Mouse (Mus musculus): Measurements from ENCODE around the gene Spast. TPM values are rescaled to one million over a fixed set of nuclear protein-coding genes. Genes with fewer than 3 reads are reported as not detected.
A peak's percentile ranks its signal among the peaks of the same experiment; 100 is the strongest.
"Not testable (repeated sequence)": the region's sequence is repeated elsewhere in the genome, so short reads cannot be mapped to it uniquely, and the experiment has no call there.

Gene Spast
- total RNA-seq (2022) = 10 to 100 TPM; 41.9 to 49.5 (median 45.9) TPM

DNA sequence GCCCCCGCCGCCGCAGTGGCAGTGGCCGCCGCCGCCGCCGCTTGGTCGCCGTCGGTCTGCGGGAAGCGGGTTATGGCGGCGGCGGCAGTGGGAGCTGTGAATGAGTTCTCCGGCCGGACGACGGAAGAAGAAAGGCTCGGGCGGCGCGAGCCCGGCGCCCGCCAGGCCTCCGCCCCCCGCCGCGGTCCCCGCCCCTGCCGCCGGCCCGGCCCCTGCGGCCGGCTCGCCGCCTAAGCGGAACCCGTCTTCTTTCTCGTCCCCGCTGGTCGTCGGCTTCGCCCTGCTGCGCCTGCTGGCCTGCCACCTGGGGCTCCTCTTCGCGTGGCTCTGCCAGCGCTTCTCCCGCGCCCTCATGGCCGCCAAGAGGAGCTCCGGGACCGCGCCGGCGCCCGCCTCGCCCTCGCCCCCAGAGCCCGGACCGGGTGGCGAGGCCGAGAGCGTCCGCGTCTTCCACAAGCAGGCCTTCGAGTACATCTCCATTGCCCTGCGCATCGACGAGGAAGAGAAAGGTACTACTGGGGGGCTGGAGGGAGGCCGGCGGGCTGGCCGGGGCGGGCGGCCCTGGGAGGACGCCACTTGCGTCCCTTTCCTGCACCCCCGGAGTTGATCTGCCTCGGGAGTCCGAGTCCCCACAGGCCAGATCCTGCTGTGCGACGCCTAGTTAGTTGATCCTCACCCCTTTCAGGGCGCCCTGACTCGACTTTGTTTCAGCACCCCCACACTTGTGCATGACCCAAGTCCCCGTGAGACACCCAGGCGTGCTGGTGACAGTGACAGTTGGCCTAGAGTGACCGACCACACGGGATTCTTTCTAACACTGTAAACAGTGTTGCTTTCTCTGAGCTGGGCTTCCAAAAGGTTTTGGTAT, at the start of gene Spast:
Gene Spast, plus strand, starts transcription at position 51 of the 868 bp plus-strand sequence.
- peak; percentile 25 to 35 for DNase-seq (ENCODE audit: low spot score in 2 of 2)

DNA sequence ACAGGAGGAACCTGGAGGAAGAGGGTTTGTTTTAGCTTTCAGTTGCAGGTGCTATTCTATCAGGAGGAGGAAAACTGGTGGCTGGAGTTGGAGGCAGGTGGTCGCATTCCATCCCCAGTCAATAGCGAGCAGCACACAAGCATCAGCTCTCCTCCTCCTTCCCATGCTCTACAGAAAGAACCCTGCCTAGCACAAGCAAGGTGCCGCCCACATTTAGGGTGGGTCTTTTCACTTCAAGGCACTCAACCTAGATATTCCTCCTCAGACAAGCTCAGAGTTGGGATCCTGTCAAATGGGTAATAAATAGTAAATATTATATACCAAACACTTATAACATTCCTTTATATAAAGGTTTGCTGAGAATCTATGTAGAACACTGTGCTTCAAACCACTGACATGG, 48.6 kb upstream of the Spast start:
- no peak for DNase-seq (ENCODE audit: low spot score in 2 of 2)

DNA sequence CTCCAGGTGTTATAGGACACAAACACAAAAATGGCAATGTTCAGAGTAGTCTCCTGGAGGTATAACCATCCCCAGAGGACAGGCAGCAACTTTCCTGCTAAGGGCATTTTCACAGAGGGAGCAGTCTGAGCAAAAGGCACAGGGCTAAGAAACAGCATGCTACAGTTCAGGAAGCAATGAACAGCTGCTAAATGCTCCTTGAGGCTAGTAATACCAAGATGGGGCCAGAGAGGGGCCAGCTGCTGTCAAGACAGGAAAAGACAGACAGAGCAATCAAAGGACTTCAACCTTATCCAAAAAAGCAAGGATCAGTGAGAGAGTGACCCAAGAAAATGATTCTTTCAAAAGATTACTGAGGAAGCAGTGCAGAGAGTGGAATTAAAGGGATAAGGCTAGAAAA, 47.9 kb upstream of the Spast start:
- no peak for DNase-seq (ENCODE audit: low spot score in 2 of 2)

DNA sequence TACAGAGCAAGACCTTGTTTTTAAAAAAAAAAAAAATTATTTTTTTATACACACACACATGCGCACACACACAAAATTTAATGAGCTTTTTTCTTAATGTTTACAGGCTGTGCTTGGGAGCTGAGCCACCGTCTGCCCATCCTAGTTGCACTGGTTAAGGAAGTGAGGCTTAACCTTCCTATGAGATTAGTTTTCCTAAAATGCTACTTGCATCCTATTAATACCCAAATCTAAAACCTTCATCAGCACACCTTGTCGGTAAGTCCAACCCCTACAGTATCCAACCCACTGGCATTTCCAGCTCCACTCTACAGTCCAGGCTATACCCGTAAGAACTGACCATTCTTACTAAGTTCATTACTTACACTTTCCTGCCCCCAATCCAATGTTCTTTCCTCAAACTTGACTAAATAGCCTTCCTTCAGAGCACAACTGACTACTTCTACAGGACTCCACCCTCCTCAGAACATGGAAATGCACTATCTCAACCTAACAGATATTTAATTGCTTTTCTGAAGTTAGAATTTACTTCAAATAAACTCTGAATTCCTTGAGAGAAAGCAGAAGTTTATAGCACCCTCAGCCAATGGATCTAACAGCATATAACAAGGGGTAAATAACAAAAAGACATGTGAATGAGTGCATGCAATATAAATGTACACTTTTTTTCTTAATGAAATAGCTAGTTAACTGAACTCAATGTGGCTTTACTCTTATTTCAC, 47.0 kb upstream of the Spast start:
- no peak for DNase-seq (ENCODE audit: low spot score in 2 of 2)

DNA sequence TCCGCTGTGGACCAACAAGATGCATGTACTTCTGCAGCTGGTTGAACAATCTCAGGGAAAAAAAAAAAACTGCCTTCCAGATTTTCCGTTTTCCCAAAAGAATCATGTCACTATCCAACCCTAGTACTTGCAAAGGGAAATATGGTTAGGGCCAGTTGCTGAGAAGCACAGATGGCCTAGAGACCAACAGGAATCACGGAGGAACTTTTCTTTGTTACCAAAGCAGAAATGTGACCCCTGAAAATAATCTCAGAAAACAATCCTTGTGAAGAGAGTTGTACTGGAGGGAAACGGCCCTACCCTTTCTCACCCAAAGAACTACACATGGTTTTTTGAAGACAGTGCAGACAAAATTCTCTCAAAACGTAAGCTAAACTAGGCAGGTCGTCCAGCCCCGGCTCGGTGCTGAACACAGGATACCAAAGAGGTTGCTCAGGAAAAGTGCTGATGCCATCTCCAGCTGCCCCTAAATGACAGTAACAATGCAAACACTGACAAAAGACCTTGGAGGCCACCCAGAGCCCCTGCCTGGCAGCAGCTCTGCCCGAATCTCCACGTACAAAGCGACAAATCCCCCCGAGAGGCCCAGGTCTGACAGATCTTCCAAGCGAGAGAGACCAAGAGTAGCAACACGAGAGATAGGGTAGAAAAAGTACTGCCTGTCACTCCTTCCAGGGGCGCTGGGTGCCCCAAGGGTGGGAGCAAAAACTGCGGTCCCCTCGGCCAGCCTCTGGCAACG, 44.9 kb upstream of the Spast start:
- DNase-seq (ENCODE audit: low spot score in 2 of 2) = peak in 1 of 2 experiments; percentile 29

DNA sequence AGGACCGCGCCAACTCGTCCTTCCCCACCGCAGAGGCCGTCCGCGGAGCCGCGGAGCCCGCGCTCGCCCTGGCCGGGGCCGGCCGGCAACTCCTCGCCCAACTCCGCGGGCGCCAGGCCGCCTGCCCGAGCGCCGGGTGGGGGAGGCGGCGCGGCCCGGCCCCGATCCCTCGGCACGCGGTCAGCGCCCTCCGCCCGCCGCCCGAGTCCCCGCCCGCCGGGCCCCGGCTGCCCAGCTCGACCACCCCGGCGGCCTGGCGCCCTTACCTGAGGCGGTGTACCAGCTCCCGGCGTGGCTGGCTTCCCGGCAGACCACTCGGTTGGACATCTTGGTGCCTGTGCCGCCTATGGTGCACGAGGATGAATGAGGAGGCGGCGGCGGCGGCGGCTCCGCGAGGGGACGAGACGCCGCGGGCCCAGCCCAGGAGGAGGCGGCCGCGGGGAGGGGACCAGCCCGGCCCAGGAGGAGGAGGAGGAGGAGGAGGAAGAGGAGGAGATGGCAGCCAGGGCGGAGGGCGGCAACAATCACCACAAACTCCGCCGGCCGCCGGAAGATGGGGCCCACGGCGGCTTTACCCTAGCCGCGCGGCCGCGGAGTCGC, 44.3 kb upstream of the Spast start:
- DNase-seq (ENCODE audit: low spot score in 2 of 2) = peak; percentile 35 to 69

DNA sequence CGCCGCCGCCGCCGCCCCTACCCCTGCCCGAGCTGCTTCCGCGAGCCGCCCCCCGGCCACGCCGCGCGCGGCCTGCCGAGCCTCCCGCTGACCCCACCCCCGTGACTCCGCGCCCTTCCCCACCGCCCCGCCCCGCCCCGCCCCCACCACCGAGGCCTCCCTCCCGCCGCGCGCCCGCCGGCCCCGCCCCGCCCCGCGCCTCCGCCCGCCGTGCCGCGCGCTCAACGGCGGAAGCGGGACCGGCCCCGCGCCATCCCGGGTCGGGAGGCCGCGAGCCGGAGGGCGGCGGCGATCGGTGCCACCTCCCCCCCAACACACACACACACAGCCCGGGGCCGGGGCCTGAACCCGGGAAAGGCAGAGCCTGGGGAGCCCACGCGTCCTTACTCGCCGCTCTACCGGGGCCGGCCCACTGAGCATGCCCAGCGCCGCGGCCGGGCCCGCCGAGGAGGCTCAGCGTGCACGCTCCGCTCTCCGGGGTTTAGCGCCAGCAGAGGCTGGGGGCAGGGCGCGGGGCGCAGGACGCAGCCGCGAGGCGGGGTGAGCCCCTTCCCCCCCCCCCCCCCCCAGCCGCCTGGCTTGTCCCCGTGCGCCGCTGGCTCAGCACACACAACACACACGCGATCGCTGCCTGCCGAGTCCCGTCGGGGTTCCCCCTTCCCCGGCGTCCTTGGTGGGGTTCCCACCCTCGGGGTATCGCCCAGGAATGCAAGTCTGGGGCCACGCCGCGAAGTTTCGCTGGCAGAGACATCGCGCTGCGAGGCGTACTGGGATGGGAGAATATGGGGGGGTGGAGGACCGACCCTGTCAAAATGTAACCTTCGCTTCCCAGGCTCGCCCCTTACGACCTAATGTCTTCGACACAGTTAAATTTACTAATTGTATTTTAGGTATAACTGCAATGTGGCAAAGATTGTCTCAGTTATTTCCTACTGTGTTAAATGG, 43.5 kb upstream of the Spast start, which contains the start of gene Memo1:
Gene Memo1, minus strand, starts transcription at position 496 of the 945 bp plus-strand sequence.
- peak; percentile 59 to 85 for DNase-seq (ENCODE audit: low spot score in 2 of 2)

DNA sequence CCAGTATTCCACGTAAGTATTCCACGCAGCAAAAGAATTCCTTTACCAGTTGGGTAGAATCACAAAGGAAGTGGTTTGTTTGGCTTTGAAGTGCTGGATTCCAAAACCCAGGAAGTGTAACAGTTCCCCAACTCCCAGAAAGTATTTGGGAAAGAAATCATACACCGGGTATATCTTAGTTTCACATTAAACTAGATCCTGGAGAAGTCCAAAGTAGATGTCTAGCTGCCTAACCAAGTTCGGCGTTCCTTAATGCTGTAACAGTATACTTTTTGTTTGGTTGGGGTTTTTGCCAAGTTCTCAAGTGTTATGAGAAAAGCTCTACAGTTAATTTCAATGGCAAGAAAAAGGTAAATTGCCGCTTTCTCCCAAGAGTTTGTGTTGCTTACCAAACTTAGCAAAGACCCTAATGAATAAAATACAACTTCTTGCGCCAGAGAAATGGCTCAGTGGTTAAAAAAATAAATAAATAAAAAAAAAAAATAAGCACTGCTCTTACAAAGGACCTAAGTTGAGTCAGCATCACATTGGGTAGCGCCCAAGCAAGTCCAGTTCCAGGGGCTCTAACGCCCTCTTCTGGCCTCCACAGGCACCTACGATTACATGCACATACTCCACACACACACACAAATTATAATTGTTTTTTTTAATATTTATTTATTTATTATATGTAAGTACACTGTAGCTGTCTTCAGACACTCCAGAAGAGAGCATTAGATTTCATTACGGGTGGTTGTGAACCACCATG, 42.5 kb upstream of the Spast start:
- no peak for DNase-seq (ENCODE audit: low spot score in 2 of 2)

DNA sequence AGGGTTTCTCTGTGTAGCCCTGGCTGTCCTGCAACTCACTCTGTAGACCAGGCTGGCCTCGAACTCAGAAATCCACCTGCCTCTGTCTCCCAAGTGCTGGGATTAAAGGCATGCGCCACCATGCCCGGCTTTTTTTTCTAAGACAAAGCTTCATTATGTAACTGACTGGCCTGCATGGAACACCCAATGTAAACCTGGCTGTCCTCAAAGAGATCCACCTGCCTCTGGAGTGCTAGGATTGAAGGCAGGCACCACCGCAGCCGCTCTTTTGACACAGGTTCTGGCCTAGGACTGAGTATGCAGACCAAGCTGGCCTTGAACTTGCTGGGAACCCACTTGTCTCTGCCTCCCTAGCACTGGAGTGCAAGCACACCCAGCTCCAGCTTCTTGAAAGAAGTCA, 41.8 kb upstream of the Spast start:
- not testable (repeated sequence) for DNase-seq (ENCODE audit: low spot score in 2 of 2)

DNA sequence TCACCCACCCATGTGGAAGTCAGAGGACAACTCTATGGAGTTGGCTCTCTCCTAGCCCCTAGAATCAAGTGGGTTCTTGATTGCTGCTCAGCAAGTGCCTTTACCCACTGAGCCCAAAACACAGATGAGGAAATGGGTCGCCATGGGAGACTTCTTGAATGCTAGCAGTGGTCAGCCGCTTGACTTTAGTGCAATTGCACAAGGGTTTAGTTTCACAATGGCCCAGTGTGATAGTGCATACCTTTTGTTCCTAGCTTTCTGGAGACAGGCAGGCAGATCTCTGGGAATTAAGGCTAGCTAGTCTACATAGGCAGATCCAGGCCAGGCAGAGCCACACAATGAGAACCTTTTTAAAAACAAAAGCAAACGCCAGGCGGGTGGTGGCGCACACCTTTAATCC, 38.7 kb upstream of the Spast start:
- no peak for DNase-seq (ENCODE audit: low spot score in 2 of 2)

DNA sequence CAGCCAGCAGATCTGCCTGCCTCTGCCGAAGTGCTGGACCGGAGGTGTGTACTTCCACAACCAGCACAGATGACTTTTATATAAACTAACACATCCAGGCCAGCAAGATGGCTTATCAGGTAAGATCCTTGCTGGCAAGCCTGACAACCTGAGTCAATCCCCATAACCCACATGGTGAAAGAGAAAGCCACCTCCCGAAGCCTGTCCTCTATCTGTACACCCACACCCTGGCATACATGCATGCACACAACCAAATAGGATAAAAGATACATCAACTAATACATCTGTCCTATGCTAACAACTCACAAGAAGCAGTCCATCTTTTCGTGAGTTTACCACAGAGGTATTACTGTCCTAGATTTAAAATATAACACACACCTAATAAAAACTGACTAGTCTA, 34.7 kb upstream of the Spast start:
- no peak for DNase-seq (ENCODE audit: low spot score in 2 of 2)

DNA sequence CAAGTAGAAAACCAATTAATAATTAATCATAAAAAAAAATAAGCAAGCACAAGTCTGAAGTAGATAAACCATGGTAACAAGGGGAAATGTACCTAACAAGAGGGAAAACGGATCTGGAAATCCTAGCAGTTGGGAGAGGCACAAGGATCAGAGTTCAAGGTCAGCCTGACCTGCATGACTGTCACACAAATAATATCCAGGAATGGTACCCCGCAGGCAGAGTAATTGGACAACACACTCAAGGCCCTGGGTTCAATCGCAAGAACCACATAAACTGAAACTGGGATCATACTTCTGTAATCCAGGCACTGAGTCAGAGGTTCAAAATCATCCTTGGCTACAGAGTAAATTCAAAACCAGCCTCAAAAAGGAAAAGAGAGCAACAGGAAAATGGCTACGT, 33.2 kb upstream of the Spast start:
- no peak for DNase-seq (ENCODE audit: low spot score in 2 of 2)

DNA sequence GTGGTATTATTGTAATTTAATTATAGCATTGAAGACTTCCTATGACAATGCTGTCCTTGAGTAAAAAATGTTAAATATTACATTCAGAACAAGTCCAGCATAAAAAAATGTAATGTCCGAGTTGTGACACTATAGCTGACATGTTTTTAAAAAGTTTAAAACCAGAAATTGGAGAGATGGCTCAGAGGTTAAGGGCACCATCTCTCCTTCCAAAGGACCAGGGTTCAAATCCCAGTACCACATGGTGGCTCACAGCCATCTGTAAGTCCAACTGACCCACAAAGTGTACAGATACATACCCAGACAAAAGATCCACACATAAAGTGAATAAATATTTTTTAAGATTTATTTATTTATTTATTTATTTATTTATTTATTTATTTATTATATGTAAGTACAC, 32.8 kb upstream of the Spast start:
- no peak for DNase-seq (ENCODE audit: low spot score in 2 of 2)

DNA sequence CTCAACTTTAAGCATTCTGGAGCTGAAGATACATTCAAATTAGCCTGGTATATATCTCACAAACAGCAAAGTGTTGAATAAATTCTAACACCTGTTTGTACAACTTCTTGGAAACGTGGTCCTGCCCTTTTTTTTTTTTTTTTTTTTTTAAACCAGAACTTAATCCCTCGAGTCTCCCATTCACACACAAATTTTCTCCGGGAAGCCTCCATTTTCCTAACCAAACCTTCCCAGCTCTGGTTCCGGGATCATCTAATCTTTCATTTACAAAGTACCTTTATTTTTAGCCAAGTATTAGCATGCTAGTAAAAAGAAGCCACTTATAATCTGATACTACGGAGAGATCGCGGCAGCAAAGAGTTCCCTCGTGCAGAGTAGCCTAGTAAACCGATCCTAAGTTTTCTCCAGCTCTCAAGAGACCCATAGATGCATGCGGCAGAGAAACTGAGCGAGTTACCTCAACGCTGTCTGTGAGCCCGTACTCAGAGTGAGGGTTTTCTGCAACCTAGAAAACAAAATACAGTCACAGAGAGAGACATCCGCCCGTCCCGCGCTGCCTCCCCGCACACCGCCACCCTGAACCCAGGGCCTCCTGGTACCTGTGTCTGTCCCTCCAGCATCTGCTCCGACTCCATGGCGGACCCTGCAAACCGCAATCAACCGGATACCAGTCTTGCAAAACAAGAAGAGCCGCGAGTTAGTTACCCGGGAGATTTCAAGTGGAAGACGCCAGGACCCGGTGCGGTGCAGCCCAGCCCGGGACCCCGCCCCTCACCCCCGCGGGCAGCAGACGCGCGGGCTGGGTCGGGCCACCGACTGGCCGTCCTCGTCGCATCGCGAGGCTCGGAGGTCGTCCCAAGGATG, 23.1 kb upstream of the Spast start:
- no peak for DNase-seq (ENCODE audit: low spot score in 2 of 2)

DNA sequence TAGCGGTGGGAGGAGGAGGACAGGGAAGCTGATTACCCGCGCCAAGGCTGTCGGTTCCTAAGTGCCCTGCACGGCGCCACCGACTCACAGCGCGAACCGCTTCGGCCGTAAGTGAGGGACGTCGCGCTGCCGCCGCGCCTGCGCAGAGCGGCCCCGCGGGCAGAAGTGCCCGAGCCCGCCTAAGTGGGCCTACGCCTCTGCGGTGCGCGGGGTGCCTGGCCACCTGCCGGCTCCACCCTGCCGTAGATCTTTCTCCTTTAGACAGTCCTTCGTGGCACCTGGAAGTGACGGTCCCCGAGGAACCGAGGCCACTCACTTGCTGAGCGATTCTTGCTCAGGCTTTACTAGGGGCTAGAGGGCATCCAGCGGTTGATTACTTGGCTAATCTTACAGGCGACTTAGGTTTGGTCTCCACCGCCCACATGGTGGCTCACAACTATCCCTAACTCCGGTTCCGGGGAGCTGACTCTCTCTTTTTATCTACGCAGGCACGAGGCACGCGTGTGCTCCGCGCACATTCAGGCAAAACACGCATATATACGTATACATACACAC, 22.4 kb upstream of the Spast start:
- DNase-seq (ENCODE audit: low spot score in 2 of 2) = peak; percentile 80 to 86

DNA sequence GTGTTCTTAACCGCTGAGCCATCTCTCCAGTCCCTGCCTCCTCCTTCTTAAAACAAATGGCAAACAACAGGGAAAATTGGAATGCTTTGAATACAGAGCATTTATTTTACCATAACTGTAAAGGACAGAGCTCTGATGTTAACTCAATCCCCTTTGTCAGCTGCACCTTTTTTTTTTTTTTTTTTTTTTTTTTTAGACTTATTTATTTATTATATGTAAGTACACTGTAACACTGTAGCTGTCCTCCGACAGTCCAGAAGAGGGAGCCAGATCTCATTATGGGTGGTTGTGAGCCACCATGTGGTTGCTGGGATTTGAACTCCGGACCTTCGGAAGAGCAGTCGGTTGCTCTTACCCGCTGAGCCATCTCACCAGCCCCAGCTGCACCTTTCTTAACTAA, 20.1 kb upstream of the Spast start:
- DNase-seq (ENCODE audit: low spot score in 2 of 2) = no peak

DNA sequence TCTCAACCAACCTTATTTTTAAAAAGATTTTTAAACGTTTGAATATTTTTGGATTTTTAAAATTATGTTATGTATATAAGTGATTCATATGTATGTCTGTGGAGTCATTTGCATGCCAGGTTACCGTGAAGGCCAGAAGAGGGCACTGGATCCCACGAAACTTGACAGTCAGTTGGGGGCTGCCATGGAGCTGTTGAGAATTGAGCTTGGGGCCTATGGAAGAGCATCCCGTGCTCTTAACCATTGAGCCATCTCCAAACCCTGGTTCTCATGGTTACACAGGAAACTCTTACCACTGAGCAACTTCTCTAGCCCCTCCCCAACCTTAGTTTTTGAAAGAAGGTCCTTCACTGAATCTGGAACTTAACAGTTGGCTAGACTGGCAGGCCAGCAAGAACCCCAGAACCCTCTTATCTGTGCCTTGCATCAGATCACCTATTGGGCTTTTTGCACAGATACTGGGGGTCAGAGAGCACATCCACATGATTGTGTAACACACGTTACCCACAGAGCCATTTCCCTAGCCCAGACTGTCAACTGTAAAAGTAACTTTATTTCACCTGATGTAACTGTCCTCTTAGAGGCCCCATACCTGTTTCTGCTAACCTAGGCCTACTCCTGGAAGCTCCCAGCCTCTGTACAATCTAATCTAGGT, 16.3 kb upstream of the Spast start:
- no peak for DNase-seq (ENCODE audit: low spot score in 2 of 2)

DNA sequence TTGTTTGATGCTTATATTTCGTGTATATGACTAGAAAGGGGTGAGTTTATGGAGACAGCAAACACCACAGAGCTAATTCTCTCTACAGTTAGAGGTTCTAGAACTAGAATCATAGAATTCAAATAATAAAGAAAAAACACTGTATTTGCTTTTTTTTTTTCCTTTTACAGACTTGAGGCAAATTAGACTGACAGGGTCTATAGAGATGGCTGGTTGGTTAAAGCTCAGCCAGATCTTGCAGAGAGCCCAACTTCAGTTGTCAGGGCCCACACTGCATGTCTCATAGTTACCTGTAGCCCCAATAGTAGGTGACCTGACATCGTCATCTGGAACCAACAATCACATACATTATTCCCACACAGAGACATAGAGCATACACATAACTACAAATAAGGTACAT, 14.9 kb upstream of the Spast start, which contains the start of gene Dpy30:
Gene Dpy30, minus strand, starts transcription at position 101 of the 400 bp plus-strand sequence.
- no peak for DNase-seq (ENCODE audit: low spot score in 2 of 2)

Data from left cerebral cortex, adult 8-10 months (tissue).